Mouse (Mus musculus): ENCODE data around the gene Atad5. TPM values are rescaled to one million over a fixed set of nuclear protein-coding genes. Genes with fewer than 3 reads are reported as not detected.
"Not testable (repeated sequence)": the region's sequence is repeated elsewhere in the genome, so short reads cannot be mapped to it uniquely, and the experiment has no call there.

Gene Atad5
- polyA plus RNA-seq, 1 experiment from 2014 or later, result 19.9 TPM

DNA sequence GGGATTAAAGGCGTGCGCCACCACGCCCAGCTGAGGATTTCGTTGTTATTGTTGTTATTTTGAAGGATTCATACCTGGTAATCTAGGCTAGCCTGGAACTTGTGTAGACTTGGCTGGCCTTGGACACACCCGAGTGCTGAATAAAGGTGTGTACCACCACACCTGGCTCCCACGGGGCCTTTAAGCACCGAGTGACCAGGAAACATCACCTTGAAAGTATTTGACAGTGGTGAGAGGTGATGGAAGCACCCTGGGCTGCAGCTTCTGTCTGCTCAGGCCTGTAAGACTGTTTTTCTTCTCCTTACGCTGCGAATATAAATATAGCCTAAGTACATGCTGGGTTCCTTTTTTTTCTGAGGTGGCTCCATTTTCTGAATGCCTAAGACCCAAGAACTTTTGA, 78.9 kb downstream of the Atad5 start:
- Histone ChIP-seq H3K27me3 (no peaks in the 10 kb centered on the region), H3K27ac (no peak overlapping the region), H3K9ac (replicated peaks) (no peak overlapping the region), H3K4me2 (no peak overlapping the region), H3K36me3 (no peaks in the 10 kb centered on the region), H3K4me3 (replicated peaks) (no peak overlapping the region), H3K9me3 (no peaks in the 10 kb centered on the region), H3K4me1 (replicated peaks) (no peaks in the 10 kb centered on the region)
- ATAC-seq (ENCODE audit: insufficient number of reproducible peaks, insufficient read depth, low FRiP score, low TSS enrichment, low read depth), result no peak
- WGBS, result 90% methylated on average over 9 of the region's 9 CpGs

DNA sequence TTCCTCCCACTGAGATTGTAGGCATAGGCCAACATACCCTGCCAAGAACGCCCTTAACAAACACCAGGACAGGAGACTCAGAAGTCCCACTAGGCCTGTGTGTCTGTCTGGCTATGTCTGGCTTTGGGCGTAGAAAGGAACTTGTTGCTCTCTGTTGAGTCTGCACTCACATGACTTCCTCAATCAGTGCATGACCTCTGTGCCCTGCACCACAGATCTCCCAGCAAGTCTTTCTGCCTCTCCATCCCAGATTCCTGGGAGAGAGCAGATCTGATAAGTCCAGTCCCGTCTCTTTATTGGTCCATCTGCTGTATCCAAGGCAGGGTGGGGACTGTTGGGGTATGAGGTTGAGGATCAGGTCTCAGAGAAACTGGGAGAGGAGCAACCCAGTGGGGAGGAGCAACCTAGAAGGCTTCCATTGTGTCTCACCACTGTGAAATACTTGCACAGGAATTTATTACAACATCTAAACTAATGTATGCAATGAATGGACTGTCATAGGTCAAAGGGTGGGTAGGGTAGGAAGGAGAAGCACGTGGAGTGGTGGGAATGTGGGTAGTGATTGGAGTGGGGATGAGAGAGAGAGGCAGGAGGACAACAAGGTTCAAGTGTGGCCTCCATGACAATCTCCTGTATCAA, 79.5 kb downstream of the Atad5 start:
- Histone ChIP-seq H3K4me3 (replicated peaks) (no peak overlapping the region), H3K4me2 (no peak overlapping the region), H3K36me3 (no peaks in the 10 kb centered on the region), H3K9ac (replicated peaks) (no peak overlapping the region), H3K27me3 (no peaks in the 10 kb centered on the region), H3K9me3 (no peaks in the 10 kb centered on the region), H3K4me1 (replicated peaks) (no peaks in the 10 kb centered on the region), H3K27ac (no peak overlapping the region)
- 73% methylated on average over 4 of the region's 4 CpGs for WGBS
- no peak for ATAC-seq (ENCODE audit: insufficient number of reproducible peaks, insufficient read depth, low FRiP score, low TSS enrichment, low read depth)

DNA sequence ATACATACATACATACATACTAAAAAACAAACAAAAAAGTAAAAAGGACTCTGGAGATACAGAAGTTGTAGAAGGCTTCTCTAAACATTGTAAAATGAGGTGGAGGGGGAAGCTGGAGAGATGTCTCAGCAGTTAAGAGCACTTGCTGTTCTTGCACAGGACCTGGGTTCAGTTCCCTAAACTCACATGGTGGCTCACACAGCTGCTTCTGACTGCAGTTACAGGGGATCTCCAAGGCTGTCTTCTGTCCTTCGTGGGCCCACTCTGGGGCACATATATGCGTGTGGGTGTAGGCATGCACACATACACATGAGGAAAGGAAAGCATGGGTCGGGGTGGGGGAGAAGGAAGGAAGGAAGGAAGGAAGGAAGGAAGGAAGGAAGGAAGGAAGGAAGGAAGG, 80.4 kb downstream of the Atad5 start:
- H3K9ac ChIP-seq (replicated peaks), result no peak overlapping the region
- WGBS, result 88% methylated on average over 3 of the region's 3 CpGs
- H3K4me1 ChIP-seq (replicated peaks), result no peaks in the 10 kb centered on the region
- H3K4me2 ChIP-seq, result no peak overlapping the region
- no peaks in the 10 kb centered on the region for H3K36me3 ChIP-seq
- no peaks in the 10 kb centered on the region for H3K27me3 ChIP-seq
- H3K27ac ChIP-seq, result no peak overlapping the region
- no peaks in the 10 kb centered on the region for H3K9me3 ChIP-seq
- no peak overlapping the region for H3K4me3 ChIP-seq (replicated peaks)
- no peak for ATAC-seq (ENCODE audit: insufficient number of reproducible peaks, insufficient read depth, low FRiP score, low TSS enrichment, low read depth)

DNA sequence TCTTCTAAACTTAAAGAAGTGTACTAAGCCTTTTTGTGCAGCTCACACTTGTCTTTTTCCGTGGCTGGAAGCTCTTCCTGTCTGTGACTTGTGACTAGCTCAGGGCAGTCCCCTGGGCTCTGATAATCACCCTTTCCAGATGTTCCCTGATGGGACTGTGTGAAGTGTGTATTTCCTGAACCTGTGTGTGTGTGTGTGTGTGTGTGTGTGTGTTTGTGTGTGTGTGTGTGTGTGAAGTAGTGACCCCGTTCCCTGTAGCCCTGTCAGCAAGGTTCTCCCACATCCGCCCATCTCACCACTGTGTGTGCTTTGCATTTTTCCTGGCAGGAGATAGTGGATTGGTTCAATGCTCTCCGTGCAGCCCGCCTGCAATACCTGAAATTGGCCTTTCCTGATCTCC, 81.2 kb downstream of the Atad5 start:
- no peak overlapping the region for H3K9ac ChIP-seq (replicated peaks)
- H3K4me1 ChIP-seq (replicated peaks), result no peaks in the 10 kb centered on the region
- H3K27ac ChIP-seq, result no peak overlapping the region
- no peaks in the 10 kb centered on the region for H3K27me3 ChIP-seq
- no peak for ATAC-seq (ENCODE audit: insufficient number of reproducible peaks, insufficient read depth, low FRiP score, low TSS enrichment, low read depth)
- no peak overlapping the region for H3K4me2 ChIP-seq
- WGBS, result 58% methylated on average over 5 of the region's 5 CpGs
- no peaks in the 10 kb centered on the region for H3K36me3 ChIP-seq
- H3K4me3 ChIP-seq (replicated peaks), result no peak overlapping the region
- no peaks in the 10 kb centered on the region for H3K9me3 ChIP-seq

DNA sequence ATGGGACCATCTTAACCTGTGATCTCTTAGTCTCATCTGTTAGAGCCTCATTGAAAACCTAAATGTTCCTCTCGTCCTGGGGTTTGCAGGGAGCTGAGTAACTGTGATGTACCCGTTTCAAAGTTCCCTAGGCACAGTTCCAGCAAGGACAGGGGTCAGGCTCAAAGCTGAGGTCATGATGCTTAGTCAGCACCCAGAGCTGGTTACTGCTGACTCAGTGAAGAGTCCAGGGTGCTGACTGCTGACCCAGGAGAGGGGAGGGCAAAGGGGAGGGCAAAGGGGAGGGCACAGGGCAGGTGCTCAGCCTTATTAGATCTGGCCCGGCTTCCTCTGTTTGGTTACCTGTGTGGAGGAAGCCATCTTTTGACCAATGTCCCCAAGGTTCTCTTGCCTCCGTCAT, 82.7 kb downstream of the Atad5 start:
- 69% methylated on average over 4 of the region's 4 CpGs for WGBS
- Histone ChIP-seq H3K4me2 (no peak overlapping the region), H3K27ac (no peak overlapping the region), H3K9me3 (no peaks in the 10 kb centered on the region), H3K27me3 (no peaks in the 10 kb centered on the region), H3K36me3 (no peaks in the 10 kb centered on the region), H3K4me1 (replicated peaks) (no peaks in the 10 kb centered on the region), H3K4me3 (replicated peaks) (no peak overlapping the region), H3K9ac (replicated peaks) (no peak overlapping the region)
- no peak for ATAC-seq (ENCODE audit: insufficient number of reproducible peaks, insufficient read depth, low FRiP score, low TSS enrichment, low read depth)

DNA sequence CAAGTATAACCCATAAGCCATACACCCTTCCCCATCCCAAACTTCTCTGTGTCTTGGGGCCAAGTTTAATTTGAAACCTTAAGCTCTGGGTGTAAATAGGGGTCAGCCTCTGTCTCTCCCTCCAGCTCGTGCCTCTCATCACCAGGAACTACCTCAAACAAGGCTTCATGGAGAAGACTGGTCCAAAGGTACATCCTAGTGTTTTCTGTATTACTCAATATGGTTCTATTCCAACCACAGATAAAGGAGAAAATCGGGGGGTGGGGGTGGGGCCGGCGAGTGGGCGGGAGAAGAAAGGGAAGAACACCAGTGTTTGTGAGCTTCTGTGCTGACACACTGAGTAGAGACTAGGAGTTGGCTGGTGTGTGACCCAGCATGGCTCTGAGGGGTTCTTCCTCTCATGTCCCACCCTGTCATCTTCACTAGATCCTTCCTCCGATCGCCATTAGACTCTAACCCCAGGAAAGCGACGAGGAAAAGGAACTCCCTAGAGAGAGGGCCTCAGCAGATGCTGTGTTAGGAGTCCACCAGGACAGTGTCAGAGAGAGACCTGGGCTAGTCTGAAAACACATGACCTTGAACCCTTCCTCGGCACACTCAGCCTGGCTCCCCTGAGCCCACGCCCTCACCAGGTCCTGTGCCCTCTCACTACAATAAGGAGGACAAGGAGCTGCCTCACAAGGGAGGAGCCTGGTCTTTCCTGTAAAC, 84.9 kb downstream of the Atad5 start:
- H3K4me2 ChIP-seq, result no peak overlapping the region
- H3K4me3 ChIP-seq (replicated peaks), result no peak overlapping the region
- H3K4me1 ChIP-seq (replicated peaks), result no peaks in the 10 kb centered on the region
- no peaks in the 10 kb centered on the region for H3K36me3 ChIP-seq
- H3K27me3 ChIP-seq, result no peaks in the 10 kb centered on the region
- H3K27ac ChIP-seq, result no peak overlapping the region
- WGBS, result 80% methylated on average over 11 of the region's 11 CpGs
- no peak overlapping the region for H3K9ac ChIP-seq (replicated peaks)
- no peak for ATAC-seq (ENCODE audit: insufficient number of reproducible peaks, insufficient read depth, low FRiP score, low TSS enrichment, low read depth)
- H3K9me3 ChIP-seq, result no peaks in the 10 kb centered on the region

DNA sequence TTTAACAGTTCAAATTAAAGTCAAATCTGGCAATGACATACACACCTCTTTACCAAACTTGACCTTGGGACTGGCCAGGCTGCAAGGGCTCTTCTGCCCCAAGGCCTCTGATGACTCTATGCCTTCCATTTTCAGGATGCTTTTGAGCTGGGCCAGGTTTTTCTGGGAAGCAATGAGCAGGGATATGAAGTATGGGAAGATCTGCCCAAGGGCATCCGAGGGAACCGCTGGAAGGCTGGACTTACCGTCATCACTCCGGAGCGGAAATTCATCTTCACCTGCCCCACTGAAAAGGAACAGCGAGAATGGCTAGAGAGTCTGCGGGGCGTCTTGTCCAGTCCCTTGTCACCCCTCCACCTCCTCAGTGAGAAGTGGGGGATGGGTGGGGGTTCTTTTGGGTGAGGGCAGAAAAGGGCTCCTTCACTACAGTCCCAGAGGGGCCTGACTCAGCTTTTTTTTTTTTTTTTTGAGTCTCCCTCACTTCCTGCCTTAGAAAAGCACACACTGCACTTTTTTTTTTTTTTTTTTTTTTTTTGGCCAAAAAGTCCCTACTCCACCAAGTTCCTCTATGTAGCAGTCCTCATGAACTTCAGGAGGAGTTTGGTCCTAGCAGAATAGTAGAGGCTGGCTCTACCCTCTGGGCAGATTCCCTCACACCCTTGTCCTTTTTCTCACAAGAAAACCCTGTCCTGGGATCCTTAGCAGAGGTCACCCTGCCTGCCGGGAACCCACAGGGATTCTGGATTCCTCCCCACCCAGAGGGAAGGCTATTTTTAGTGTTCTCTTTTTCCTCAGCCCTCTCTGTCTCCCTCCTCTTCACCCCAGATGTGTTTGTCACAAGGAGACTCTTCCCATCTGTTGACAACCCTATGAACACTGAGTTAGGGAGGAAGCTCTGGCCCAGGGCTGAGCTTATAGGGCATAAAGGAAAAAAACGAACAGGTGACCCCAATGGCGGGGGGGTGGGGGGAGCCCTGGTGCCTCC, 88.0 kb downstream of the Atad5 start:
- H3K27ac ChIP-seq, result no peak overlapping the region
- no peaks in the 10 kb centered on the region for H3K4me1 ChIP-seq (replicated peaks)
- no peak overlapping the region for H3K9ac ChIP-seq (replicated peaks)
- no peaks in the 10 kb centered on the region for H3K9me3 ChIP-seq
- no peak for ATAC-seq (ENCODE audit: insufficient number of reproducible peaks, insufficient read depth, low FRiP score, low TSS enrichment, low read depth)
- no peak overlapping the region for H3K4me2 ChIP-seq
- H3K36me3 ChIP-seq, result no peaks in the 10 kb centered on the region
- no peak overlapping the region for H3K4me3 ChIP-seq (replicated peaks)
- WGBS, result 80% methylated on average over 11 of the region's 11 CpGs
- H3K27me3 ChIP-seq, result no peaks in the 10 kb centered on the region

DNA sequence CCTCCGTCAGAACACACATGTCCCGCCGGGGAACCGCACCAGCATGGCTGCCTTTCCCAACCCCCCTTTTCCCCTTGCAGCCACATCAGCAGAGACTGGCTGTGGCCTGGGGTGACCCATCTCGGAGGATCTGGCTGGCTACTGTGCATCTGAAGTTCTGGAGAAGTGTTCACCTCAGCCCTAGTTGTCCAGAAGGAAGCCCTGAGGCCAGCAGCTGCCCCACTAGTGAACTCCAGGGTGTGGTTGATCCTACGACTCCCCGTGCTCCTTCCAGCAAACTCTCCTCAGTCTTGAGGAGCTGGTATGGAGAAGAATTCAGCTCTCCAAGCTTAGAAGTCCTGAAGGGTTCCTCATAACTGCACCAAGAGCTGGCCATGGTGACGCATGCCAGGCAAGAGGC, 89.1 kb downstream of the Atad5 start:
- no peak overlapping the region for H3K4me3 ChIP-seq (replicated peaks)
- 84% methylated on average over 8 of the region's 8 CpGs for WGBS

DNA sequence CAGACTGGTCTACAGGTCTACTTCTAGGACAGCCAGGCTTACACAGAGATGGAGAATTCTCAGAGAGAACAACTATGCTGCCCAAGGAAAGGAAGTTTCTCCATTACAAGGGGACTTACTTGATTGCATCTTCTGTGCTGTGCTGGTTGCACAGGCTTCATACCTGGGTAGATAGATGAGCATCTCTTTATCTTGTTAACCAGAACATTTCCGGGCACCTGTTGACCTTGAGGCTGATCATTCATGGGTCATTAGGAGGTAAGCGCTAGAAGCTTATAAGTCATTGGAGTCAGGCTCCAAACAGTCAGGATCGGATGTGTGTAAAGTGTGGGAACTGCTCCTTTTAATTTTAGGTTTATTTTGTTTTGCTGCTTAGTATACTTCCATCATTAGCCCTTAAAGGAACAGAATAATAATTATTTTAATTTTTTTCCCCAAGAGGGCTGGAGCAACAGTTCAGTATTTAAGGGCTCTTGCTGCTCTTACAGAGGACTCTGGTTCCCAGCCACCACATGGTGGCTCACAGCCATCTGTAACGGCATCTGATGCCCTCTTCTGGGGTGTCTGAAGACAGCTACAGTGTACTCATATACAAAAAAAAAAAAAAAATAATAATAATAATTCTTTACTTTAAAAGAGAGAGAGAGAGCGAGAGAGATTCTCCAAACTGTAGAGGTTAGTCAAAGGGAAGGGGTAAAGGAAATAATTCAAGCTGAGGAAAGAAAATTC, 92.0 kb downstream of the Atad5 start:
- no peak for ATAC-seq (ENCODE audit: insufficient number of reproducible peaks, insufficient read depth, low FRiP score, low TSS enrichment, low read depth)

More for the DNA sequence above, 89.1 kb downstream of the Atad5 start:
- H3K4me2 ChIP-seq, result no peak overlapping the region
- no peaks in the 10 kb centered on the region for H3K27me3 ChIP-seq
- no peaks in the 10 kb centered on the region for H3K36me3 ChIP-seq
- no peak for ATAC-seq (ENCODE audit: insufficient number of reproducible peaks, insufficient read depth, low FRiP score, low TSS enrichment, low read depth)
- no peaks in the 10 kb centered on the region for H3K9me3 ChIP-seq
- H3K4me1 ChIP-seq (replicated peaks), result no peaks in the 10 kb centered on the region
- H3K27ac ChIP-seq, result no peak overlapping the region
- no peak overlapping the region for H3K9ac ChIP-seq (replicated peaks)

DNA sequence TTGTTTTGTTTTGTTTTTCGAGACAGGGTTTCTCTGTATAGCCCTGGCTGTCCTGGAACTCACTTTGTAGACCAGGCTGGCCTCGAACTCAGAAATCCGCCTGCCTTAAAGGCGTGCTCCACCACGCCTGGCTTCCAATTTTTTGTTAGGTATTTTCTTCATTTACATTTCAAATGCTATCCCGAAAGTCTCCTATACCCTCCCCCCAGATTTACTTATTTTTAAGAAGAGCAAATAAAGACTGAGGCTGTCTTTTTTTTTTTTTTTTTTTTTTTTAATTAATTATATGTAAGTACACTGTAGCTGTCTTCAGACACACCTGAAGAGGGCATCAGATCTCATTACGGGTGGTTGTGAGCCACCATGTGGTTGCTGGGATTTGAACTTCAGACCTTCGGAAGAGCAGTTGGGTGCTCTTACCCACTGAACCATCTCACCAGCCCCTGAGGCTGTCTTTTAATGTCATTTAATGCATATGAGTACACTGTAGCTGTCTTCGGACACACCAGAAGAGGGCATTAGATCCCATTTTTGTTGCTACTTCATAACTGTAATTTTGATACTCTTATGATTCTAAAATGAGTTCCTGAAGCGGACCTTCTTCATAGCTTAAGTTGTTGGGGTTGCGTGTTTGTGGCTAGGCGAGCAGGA, 94.0 kb downstream of the Atad5 start:
- not testable (repeated sequence) for H3K27me3 ChIP-seq; H3K4me1 ChIP-seq (replicated peaks); H3K36me3 ChIP-seq; ATAC-seq (ENCODE audit: insufficient number of reproducible peaks, insufficient read depth, low FRiP score, low TSS enrichment, low read depth); H3K9me3 ChIP-seq
- WGBS, result 41% methylated on average over 12 of the region's 12 CpGs
- H3K4me2 ChIP-seq, result peak overlapping the region; percentile 77
- H3K27ac ChIP-seq, result peak overlapping the region; percentile 78; the same call in 1 of the 2 replicates
- H3K9ac ChIP-seq (replicated peaks), result peak overlapping the region; percentile 75
- H3K4me3 ChIP-seq (replicated peaks), result peak overlapping the region; percentile 66

More for the DNA sequence above, 92.0 kb downstream of the Atad5 start:
- H3K4me1 ChIP-seq (replicated peaks), result no peaks in the 10 kb centered on the region
- H3K27ac ChIP-seq, result no peak overlapping the region
- WGBS, result 78% methylated on average over 5 of the region's 5 CpGs
- H3K9me3 ChIP-seq, result no peaks in the 10 kb centered on the region
- no peaks in the 10 kb centered on the region for H3K27me3 ChIP-seq
- H3K4me3 ChIP-seq (replicated peaks), result no peak overlapping the region
- H3K9ac ChIP-seq (replicated peaks), result no peak overlapping the region
- H3K4me2 ChIP-seq, result no peak overlapping the region
- H3K36me3 ChIP-seq, result no peaks in the 10 kb centered on the region
